Mouse (Mus musculus): ENCODE measurements around the gene Cd59b. TPM values are rescaled to one million over a fixed set of nuclear protein-coding genes. Genes with fewer than 3 reads are reported as not detected.
"Not testable (repeated sequence)": the region's sequence is repeated elsewhere in the genome, so short reads cannot be mapped to it uniquely, and the experiment has no call there.

Cd59b gene
- polyA plus RNA-seq, 1 experiment = not detected

DNA sequence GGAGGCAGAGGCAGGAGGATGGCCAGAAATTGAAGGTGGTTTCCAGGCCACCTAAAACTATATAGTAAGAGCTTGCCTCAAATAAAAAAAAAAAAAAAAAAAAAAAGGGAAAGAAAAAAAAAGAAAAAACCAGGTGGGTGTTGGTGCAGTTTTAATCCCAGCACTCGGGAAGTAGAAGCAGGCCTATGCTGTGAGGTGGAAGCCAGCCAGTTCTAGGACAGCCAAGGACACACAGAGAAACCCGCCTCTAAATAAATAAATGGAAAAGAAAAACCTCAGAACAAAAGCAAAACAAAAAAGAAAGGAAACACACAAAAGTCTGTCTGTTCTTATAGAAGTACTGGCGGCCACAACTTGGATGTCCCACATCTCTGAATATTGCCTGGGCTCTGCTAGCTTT lies 45.2 kb downstream of the Cd59b start:
- H3K4me3 ChIP-seq = no peak overlapping the region
- no peaks in the 10 kb centered on the region for H3K36me3 ChIP-seq (ENCODE audit: control insufficient read depth, insufficient read depth)
- H3K4me2 ChIP-seq (ENCODE audit: low read depth) = no peak overlapping the region
- TF ChIP-seq REST (IDR thresholded peaks at IDR 0.05; ENCODE audit: insufficient read depth, insufficient read length) = no peak
- no peak for TF ChIP-seq MYOG (IDR thresholded peaks at IDR 0.05; ENCODE audit: control insufficient read depth in 1 of 3, insufficient read depth in 1 of 3, insufficient read length in 2 of 3, low read depth in 2 of 3)
- no peak for TF ChIP-seq SRF (IDR thresholded peaks at IDR 0.05; ENCODE audit: control insufficient read depth, insufficient read length, low read depth)
- no peak for TF ChIP-seq POLR2AphosphoS2 (IDR thresholded peaks at IDR 0.05; ENCODE audit: insufficient read length, low read depth)
- TF ChIP-seq TCF12 (IDR thresholded peaks at IDR 0.05; ENCODE audit: insufficient read depth, poor library complexity, severe bottlenecking) = no peak
- no peak for TF ChIP-seq MAX (IDR thresholded peaks at IDR 0.05; ENCODE audit: low read depth)
- H3K27me3 ChIP-seq (ENCODE audit: control insufficient read depth, insufficient read depth, insufficient read length) = no peaks in the 10 kb centered on the region
- H3K79me2 ChIP-seq (ENCODE audit: control insufficient read depth, insufficient read depth) = no peaks in the 10 kb centered on the region
- no peak overlapping the region for H3ac ChIP-seq (ENCODE audit: control insufficient read depth, insufficient read length)

DNA sequence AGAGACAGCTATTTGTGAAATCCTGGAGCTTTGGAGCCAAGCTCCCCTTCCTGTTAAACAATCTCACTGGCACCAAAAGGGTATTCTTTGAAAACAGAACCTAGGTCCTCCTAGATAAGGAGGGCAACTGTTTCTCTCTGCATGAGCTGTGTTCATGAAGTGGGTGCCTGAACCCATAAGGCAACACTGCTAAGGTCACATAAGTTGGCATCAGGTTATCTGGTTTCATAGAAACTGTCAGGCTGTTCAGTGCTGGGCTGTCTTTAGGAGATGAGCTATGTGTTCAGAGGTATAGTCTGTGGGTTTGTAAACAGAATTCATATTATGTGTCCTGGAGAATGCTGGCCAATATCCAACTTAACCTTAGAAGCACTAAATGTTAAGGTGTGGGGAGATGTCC lies 47.5 kb downstream of the Cd59b start:
- H3K27me3 ChIP-seq (ENCODE audit: control insufficient read depth, insufficient read depth, insufficient read length); H3K36me3 ChIP-seq (ENCODE audit: control insufficient read depth, insufficient read depth); H3K79me2 ChIP-seq (ENCODE audit: control insufficient read depth, insufficient read depth); H3ac ChIP-seq (ENCODE audit: control insufficient read depth, insufficient read length); H3K4me3 ChIP-seq; H3K4me2 ChIP-seq (ENCODE audit: low read depth): not testable (repeated sequence)

DNA sequence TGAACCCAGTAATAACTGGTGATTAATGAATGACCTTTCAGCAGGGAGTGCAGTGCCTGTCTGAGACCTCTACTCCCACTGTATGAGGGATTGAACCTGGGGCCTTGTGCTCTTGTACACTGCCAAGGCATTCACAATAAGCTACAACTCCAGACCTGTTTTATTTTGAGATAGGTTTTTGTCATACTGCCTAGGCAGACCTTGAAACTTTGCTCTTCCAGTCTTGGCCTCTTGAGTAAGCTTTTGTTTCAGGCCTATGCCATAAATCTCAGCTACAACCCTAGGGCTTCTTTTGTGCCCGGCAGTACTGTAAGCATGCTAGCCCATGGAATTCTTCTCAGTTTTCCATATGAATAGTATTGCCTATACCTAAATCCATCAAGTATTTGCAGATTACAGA lies 49.4 kb downstream of the Cd59b start:
- Histone ChIP-seq H3ac (ENCODE audit: control insufficient read depth, insufficient read length) (no peak overlapping the region), H3K4me3 (no peak overlapping the region), H3K27me3 (ENCODE audit: control insufficient read depth, insufficient read depth, insufficient read length) (no peaks in the 10 kb centered on the region), H3K36me3 (ENCODE audit: control insufficient read depth, insufficient read depth) (no peaks in the 10 kb centered on the region), H3K79me2 (ENCODE audit: control insufficient read depth, insufficient read depth) (no peaks in the 10 kb centered on the region), H3K4me2 (ENCODE audit: low read depth) (no peak overlapping the region)
- TF ChIP-seq POLR2A (IDR thresholded peaks at IDR 0.05; ENCODE audit: insufficient read length, low read depth) (no peak), POLR2AphosphoS2 (IDR thresholded peaks at IDR 0.05; ENCODE audit: insufficient read length, low read depth) (no peak), MAX (IDR thresholded peaks at IDR 0.05; ENCODE audit: low read depth) (no peak), USF1 (IDR thresholded peaks at IDR 0.05; ENCODE audit: low read depth) (no peak), SRF (IDR thresholded peaks at IDR 0.05; ENCODE audit: control insufficient read depth, insufficient read length, low read depth) (no peak), TCF12 (IDR thresholded peaks at IDR 0.05; ENCODE audit: insufficient read depth, poor library complexity, severe bottlenecking) (no peak), CEBPB (IDR thresholded peaks at IDR 0.05; ENCODE audit: insufficient read depth, poor library complexity, severe bottlenecking) (no peak), MYOG (IDR thresholded peaks at IDR 0.05; ENCODE audit: control insufficient read depth in 1 of 3, insufficient read depth in 1 of 3, insufficient read length in 2 of 3, low read depth in 2 of 3) (no peak), MYOD1 (IDR thresholded peaks at IDR 0.05; ENCODE audit: control insufficient read depth in 1 of 3, insufficient read length in 2 of 3, low read depth in 2 of 3) (no peak), E2F4 (IDR thresholded peaks at IDR 0.05; ENCODE audit: insufficient read depth) (no peak), TCF3 (IDR thresholded peaks at IDR 0.05; ENCODE audit: insufficient read length, low read depth) (no peak), REST (IDR thresholded peaks at IDR 0.05; ENCODE audit: insufficient read depth, insufficient read length) (no peak)

DNA sequence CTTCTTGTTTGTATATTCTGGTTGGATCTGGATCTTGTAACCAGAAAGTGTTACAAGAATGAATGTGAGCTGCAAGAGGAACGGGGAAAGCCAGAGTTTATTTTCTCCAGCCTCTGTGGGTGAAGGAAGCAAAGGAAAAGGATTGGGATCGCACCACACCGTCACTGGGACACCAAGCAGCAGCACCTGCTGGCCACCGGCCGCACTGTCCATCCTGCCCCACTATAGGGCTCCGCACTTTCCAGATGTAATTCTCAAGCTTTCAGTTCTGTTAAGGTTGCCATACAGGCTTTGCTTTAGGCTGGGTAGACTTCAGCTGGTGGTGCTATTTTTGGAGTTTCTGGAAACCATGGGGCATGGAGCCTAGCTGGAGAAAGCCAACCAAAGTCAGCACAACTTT lies 50.7 kb downstream of the Cd59b start:
- no peak overlapping the region for H3K4me3 ChIP-seq
- TF ChIP-seq TCF12 (IDR thresholded peaks at IDR 0.05; ENCODE audit: insufficient read depth, poor library complexity, severe bottlenecking) (no peak), MYOD1 (IDR thresholded peaks at IDR 0.05; ENCODE audit: control insufficient read depth in 1 of 3, insufficient read length in 2 of 3, low read depth in 2 of 3) (peak in 1 of 3 experiments; percentile 13)
- H3ac ChIP-seq (ENCODE audit: control insufficient read depth, insufficient read length) = no peak overlapping the region

DNA sequence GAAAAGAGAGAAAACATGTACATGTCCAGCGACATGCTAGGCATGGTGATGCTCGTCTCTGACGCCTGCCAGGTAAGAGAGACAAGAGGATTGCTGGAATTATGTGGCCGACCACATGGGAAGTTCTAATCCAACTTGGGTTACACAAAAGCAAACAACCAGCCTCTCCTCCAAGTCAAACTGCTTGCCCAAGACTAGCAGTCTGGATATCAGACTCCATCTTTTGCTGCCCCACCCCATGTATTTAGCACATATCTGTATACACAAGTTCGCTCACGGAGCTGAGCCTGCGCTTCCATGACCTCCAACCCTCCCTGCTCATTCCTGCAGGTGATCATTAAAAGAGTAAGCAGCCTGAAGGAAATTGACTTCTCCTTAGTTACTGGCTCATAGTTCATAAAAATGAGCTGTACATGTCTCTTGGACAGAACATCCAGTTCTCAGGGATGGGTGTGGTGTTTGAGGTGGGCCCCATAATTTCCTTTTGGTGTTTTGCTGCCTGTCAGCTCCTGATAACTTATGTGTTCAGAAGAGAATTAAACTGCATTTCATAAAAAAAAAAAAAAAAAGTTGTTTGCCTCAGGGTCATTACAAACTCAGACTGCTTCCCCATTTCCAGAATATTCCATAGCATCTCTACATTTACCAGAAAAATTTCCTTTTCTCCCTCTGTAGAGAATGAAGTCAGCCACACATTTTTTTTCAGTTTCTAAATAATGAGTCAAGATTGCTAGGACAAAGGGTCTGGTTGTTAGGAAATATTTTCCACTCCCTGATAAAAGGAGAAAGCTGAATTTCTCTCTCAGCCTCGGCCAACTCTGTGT lies 52.2 kb downstream of the Cd59b start:
- Histone ChIP-seq H3K36me3 (ENCODE audit: control insufficient read depth, insufficient read depth) (no peaks in the 10 kb centered on the region), H3K27me3 (ENCODE audit: control insufficient read depth, insufficient read depth, insufficient read length) (no peaks in the 10 kb centered on the region), H3K4me2 (ENCODE audit: low read depth) (peak overlapping the region; percentile 78), H3K79me2 (ENCODE audit: control insufficient read depth, insufficient read depth) (no peaks in the 10 kb centered on the region), H3ac (ENCODE audit: control insufficient read depth, insufficient read length) (no peak overlapping the region), H3K4me3 (peak overlapping the region; percentile 18)
- no peak for TF ChIP-seq POLR2A (IDR thresholded peaks at IDR 0.05; ENCODE audit: insufficient read length, low read depth)
- TF ChIP-seq SRF (IDR thresholded peaks at IDR 0.05; ENCODE audit: control insufficient read depth, insufficient read length, low read depth) = no peak
- no peak for TF ChIP-seq MYOD1 (IDR thresholded peaks at IDR 0.05; ENCODE audit: control insufficient read depth in 1 of 3, insufficient read length in 2 of 3, low read depth in 2 of 3)
- no peak for TF ChIP-seq MAX (IDR thresholded peaks at IDR 0.05; ENCODE audit: low read depth)
- no peak for TF ChIP-seq REST (IDR thresholded peaks at IDR 0.05; ENCODE audit: insufficient read depth, insufficient read length)
- TF ChIP-seq CEBPB (IDR thresholded peaks at IDR 0.05; ENCODE audit: insufficient read depth, poor library complexity, severe bottlenecking) = no peak
- no peak for TF ChIP-seq POLR2AphosphoS2 (IDR thresholded peaks at IDR 0.05; ENCODE audit: insufficient read length, low read depth)
- no peak for TF ChIP-seq USF1 (IDR thresholded peaks at IDR 0.05; ENCODE audit: low read depth)
- TF ChIP-seq E2F4 (IDR thresholded peaks at IDR 0.05; ENCODE audit: insufficient read depth) = no peak

More for the DNA sequence above, 50.7 kb downstream of the Cd59b start:
- Histone ChIP-seq H3K36me3 (ENCODE audit: control insufficient read depth, insufficient read depth) (no peaks in the 10 kb centered on the region), H3K4me2 (ENCODE audit: low read depth) (no peak overlapping the region), H3K79me2 (ENCODE audit: control insufficient read depth, insufficient read depth) (no peaks in the 10 kb centered on the region), H3K27me3 (ENCODE audit: control insufficient read depth, insufficient read depth, insufficient read length) (no peaks in the 10 kb centered on the region)

All from myocyte (in vitro differentiated cells).